Mouse (Mus musculus) Patski (cell line): ENCODE results near the gene Cox19. TPM values are rescaled to one million over a fixed set of nuclear protein-coding genes. Genes with fewer than 3 reads are reported as not detected.
A peak's percentile ranks its signal among the peaks of the same experiment; 100 is the strongest.

Experiments used
- ATAC-seq: fragments of 100-300 bp; one replicate; pipeline ENCODE4 v1.8.0; 2021
- CTCF ChIA-PET: fragments of 350-600 bp; sonication (Branson Sonifier 250); formaldehyde crosslinking; loops from one replicate; lab custom pipeline; 2022; ENCODE audit warnings: inconsistent platforms; lab: Charles Lee
- POLR2A ChIA-PET: fragments of 350-600 bp; sonication (Branson Sonifier 250); formaldehyde crosslinking; loops from one replicate; lab custom pipeline; 2022; ENCODE audit warnings: antibody characterized with exemption, inconsistent platforms; lab: Charles Lee
- DNase-seq: peaks from one replicate; pipeline ENCODE4 v3.0.0-alpha.2; 2011; ENCODE audit warnings: low read depth, low spot score
- H3K27me3 ChIP-seq: fragments of 371-371 bp; one replicate; pipeline ENCODE4 v1.5.1; 2021
- CTCF ChIP-seq: fragments of 100-300 bp; IDR thresholded peaks from one replicate; pipeline ENCODE4 v1.5.1; 2021
- in situ Hi-C: fragments of 300-500 bp; cut with MboI; formaldehyde crosslinking; loops from 3 replicates; pipeline ENCODE4 v1.11.1; 2018; ENCODE audit warnings: low pct_unique_long_range_greater_than_20kb, mixed read lengths
- polyA plus RNA-seq: library from polyadenylated mRNA; unstranded; gene quantifications from one replicate; pipeline ENCODE4 v1.2.3, GENCODE M21; 2021

Gene Cox19
- polyA plus RNA-seq, 1 experiment from 2014 or later = 66.1 TPM

DNA sequence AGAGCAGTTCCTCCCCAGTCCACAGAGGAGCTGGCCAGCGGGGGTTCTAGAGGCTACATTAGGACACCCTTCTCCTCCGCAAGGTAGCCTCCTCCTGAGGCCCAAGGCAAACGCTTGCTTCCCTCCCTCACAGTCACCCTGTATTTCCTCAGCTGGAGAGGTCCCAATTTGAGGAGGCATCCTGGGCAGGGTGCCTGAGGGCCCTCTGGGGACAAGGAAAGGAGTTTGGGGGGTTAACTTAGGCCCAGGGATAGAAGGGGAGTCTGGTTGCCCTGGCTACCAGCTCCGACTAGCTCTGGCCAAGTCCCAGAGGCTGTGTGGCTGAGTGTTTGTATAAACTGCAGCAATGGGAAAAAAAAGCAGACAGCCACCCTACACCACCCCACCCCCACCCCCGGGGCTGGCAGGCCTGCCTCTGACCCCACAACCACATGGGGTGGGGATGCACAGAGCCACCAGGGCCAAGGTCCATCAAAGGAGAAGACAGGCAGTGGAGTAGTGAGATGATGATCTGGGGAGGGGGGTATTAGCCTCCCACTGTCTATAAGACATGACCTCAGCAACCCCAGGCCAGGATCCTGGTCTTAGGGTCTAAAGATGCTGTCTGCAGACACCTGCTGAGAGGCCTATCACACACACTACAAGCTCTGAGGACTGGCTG lies 13.8 kb upstream of the Cox19 start:
- no peak for TF ChIP-seq CTCF
- in situ Hi-C loops = loop anchor here (5.0 to 25.0 kb wide), 4 partner anchors 37 to 297 kb away; no protein-coding TSS in a partner anchor
- POLR2A ChIA-PET = interaction anchor here (0.7 to 1.7 kb wide), 2 partner anchors 14 to 43 kb away, joined by 3 to 4 read pairs; no protein-coding TSS in a partner anchor
- peak; percentile 40 for ATAC-seq
- DNase-seq = no peak
- CTCF ChIA-PET = interaction anchor here (0.6 to 2.3 kb wide), 14 partner anchors 12 to 140 kb away, joined by 3 to 13 read pairs (median 3); partner anchors contain the start of genes Adap1 and Gpr146
- no peaks in the 10 kb centered on the region for H3K27me3 ChIP-seq

DNA sequence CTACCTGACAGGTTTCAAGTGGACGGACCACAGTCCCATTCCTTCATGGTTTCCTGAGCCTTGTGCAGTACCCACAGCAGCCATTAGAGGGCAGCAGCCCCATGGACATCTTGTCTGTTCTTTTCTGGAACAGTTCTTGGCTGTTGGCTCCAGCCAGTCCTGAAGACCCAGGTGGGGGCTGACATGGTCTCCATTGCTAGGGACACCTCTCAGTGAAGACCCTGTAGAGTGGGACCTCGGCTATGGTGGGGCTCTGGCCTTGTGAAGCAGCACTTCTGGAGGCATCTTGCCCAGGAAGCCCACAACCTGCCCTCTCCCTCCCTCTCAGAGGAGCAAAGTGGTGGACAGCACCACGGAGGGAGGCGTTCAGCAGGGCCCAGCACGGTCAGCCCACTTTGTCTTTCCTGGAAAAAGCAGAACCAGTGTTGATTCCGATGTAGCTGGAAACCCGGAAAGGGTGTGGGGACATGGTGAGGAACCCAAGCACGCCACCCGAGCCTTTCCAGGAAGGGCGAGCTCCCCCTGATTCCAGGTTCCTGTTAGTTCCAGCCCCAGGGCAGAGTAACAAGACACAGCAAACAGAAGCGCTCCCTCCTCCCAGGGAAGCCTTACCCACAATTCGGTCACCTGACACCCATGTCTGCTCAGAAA lies 13.2 kb upstream of the Cox19 start:
- TF ChIP-seq CTCF = no peak
- H3K27me3 ChIP-seq = no peaks in the 10 kb centered on the region
- ATAC-seq = peak; percentile 23
- ChIA-PET CTCF (interaction anchor here (0.6 to 2.3 kb wide), 18 partner anchors 13 to 148 kb away, joined by 3 to 13 read pairs (median 3); partner anchors contain the start of genes Adap1, Gpr146 and Zfand2a), POLR2A (interaction anchor here (0.7 to 1.7 kb wide), 2 partner anchors 15 to 44 kb away, joined by 3 to 4 read pairs; no protein-coding TSS in a partner anchor)
- DNase-seq = no peak
- in situ Hi-C loops = loop anchor here (5.0 to 25.0 kb wide), 4 partner anchors 38 to 298 kb away; no protein-coding TSS in a partner anchor

DNA sequence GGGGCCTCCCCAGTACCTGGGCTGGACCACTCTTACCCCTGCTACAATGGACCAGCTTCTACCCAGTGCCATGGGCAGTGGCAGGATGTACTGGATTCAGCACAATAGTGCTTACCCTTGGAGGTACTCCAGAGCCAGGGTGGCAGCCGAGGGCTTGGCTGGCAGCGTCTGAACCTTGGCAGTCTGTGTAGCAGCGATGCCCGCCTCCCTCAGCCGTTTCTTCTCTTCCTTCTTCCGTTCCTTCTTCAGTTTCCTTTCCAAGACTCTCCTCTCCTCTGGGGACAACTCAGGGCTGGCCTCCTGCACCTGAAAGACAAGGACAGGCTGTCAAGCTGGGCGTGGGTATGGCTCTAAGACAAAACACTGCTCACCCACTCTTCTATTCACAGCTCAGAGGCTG lies 12.6 kb upstream of the Cox19 start:
- H3K27me3 ChIP-seq = no peaks in the 10 kb centered on the region
- in situ Hi-C loops = loop anchor here (5.0 to 25.0 kb wide), 4 partner anchors 38 to 298 kb away; no protein-coding TSS in a partner anchor
- ChIA-PET POLR2A (no interaction called here), CTCF (interaction anchor here (0.8 to 2.3 kb wide), 10 partner anchors 13 to 148 kb away, joined by 3 to 13 read pairs (median 4); partner anchors contain the start of genes Adap1, Gpr146 and Zfand2a)
- ATAC-seq (no peak), DNase-seq (no peak)
- no peak for TF ChIP-seq CTCF

DNA sequence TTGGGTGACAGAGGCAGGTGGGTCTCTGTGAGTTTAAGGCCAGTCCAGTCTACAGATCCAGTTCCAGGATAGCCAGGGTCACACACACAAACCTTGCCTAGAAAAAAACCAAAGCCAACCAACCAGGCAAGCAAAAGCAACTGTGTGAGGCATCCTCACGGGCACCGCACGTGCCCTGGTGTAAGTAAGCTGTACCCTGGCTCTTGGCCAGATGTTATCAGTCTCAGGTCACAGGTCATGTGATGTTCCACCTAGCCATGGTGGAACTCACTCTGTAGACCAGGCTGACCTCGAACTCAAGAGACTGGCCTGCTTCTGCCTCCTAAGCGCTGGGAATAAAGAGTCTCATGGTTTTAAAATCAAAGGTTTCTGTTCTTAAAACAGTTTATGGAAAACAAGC lies 8.0 kb upstream of the Cox19 start:
- DNase-seq (no peak), ATAC-seq (no peak)
- TF ChIP-seq CTCF = no peak
- no peaks in the 10 kb centered on the region for H3K27me3 ChIP-seq
- CTCF ChIA-PET = interaction anchor here (1.0 to 3.3 kb wide), 9 partner anchors 12 to 146 kb away, joined by 3 to 14 read pairs (median 5); no protein-coding TSS in a partner anchor
- in situ Hi-C loops = loop anchor here (25.0 kb wide), 1 partner anchor 303 kb away; no protein-coding TSS in a partner anchor
- POLR2A ChIA-PET = interaction anchor here (0.5 to 0.8 kb wide), 2 partner anchors 10 to 100 kb away, joined by 3 to 7 read pairs; no protein-coding TSS in a partner anchor

DNA sequence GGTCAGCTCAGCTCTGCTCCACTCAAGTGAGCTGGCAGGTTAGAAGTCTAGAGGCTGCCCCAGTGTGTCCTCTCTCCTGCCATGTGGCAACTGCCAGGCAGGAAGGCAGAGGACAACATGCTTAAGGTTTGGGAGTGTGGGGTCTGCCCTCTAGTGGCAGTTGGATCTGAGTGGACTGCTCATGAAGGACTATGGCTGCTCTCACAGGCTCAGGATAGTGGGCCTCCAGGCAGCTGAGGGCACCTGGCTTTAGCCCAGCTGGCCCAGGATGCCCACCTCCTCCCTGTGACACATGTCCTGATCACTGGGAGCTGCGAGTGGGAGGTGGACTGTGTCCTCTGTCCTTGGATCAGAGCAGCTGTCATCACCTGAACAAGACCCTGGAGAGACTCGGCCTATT lies 7.4 kb upstream of the Cox19 start:
- H3K27me3 ChIP-seq = no peaks in the 10 kb centered on the region
- TF ChIP-seq CTCF = no peak
- ATAC-seq (peak; percentile 37), DNase-seq (no peak)
- ChIA-PET POLR2A (no interaction called here), CTCF (interaction anchor here (0.6 to 3.3 kb wide), 8 partner anchors 11 to 55 kb away, joined by 3 to 14 read pairs (median 4); no protein-coding TSS in a partner anchor)
- in situ Hi-C loops = loop anchor here (25.0 kb wide), 1 partner anchor 304 kb away; no protein-coding TSS in a partner anchor

DNA sequence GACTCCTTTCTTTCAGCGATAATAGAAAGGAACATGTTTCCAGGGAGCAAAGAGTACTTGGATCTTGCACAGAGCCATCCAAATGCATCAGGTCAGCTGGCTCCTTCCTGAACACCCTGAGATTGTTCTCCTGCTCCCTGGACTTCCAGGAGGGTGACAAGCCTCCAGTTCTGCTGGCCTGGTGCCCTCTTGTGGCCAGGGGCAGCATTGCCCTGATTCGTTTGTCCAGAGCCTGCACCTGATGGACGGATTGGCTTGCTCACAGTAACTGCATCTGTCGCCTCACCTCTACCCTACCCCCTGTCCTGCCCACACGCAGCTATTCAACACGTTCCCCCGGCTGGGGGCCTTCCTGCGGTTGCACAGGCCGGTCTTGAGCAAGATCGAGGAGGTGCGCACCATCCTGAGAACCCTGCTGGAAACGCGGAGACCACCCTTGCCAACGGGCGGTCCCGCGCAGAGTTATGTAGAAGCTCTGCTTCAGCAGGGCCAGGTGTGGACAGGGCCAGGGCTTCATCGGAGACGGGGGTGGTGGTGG lies 4.1 kb upstream of the Cox19 start:
- no peak for TF ChIP-seq CTCF
- ChIA-PET POLR2A (interaction anchor here (1.7 kb wide), 1 partner anchor 23 kb away, joined by 6 read pairs; no protein-coding TSS in a partner anchor), CTCF (interaction anchor here (0.8 to 5.0 kb wide), 8 partner anchors 11 to 77 kb away, joined by 3 to 35 read pairs (median 12); no protein-coding TSS in a partner anchor)
- no peaks in the 10 kb centered on the region for H3K27me3 ChIP-seq
- DNase-seq (no peak), ATAC-seq (no peak)
- in situ Hi-C loops = loop anchor here (25.0 kb wide), 1 partner anchor 307 kb away; no protein-coding TSS in a partner anchor

DNA sequence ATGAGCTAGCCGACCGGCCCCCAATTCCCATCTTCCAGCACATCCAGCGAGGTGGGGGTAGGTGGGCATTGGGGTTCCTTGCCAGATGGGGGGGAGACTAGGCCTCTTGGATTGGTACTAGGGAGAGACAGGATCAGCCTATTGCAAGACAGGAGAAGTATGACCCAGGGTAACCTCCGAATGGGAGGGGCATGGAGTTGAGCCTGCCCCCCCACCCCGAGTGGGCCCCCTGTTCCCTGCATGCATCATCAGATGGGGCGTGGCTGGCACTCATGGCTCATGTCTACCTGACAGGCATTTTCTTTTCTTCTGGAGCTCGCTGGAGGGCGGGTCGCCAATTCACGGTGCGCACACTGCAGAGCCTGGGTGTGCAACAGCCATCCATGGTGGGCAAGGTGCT lies 2.7 kb upstream of the Cox19 start:
- H3K27me3 ChIP-seq = no peaks in the 10 kb centered on the region
- TF ChIP-seq CTCF = no peak
- POLR2A ChIA-PET = interaction anchor here (1.4 kb wide), 1 partner anchor 10 kb away, joined by 5 read pairs; no protein-coding TSS in a partner anchor
- DNase-seq (no peak), ATAC-seq (no peak)
- in situ Hi-C loops = loop anchor here (25.0 kb wide), 1 partner anchor 308 kb away; no protein-coding TSS in a partner anchor
- CTCF ChIA-PET = interaction anchor here (1.1 to 5.0 kb wide), 10 partner anchors 10 to 75 kb away, joined by 3 to 37 read pairs (median 5); partner anchors contain the start of gene Gpr146

DNA sequence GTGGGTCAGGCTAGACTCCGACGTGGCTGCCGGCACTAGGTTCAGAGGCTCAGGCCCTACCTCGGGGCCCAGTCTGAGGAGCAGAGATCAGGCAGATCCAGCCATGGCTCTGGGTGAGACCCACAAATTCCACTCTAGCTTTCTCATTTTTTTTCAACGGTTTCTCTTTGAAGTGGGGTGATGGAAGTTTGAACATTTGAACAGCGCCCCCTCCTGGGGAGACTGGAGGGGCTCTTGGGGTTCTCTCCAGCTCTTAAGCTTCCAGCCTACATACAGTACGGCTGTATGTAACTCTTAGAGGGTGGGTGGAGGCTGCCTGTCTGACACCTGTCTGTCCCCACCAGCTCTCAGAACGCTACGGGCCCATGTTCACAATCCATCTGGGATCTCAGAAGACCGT lies 2.3 kb upstream of the Cox19 start:
- POLR2A ChIA-PET = interaction anchor here (1.4 kb wide), 1 partner anchor 10 kb away, joined by 5 read pairs; no protein-coding TSS in a partner anchor
- ATAC-seq (no peak), DNase-seq (no peak)
- no peaks in the 10 kb centered on the region for H3K27me3 ChIP-seq
- no peak for TF ChIP-seq CTCF
- CTCF ChIA-PET = interaction anchor here (1.1 to 5.0 kb wide), 10 partner anchors 9 to 75 kb away, joined by 3 to 37 read pairs (median 5); partner anchors contain the start of gene Gpr146
- in situ Hi-C loops = loop anchor here (25.0 kb wide), 1 partner anchor 309 kb away; no protein-coding TSS in a partner anchor

DNA sequence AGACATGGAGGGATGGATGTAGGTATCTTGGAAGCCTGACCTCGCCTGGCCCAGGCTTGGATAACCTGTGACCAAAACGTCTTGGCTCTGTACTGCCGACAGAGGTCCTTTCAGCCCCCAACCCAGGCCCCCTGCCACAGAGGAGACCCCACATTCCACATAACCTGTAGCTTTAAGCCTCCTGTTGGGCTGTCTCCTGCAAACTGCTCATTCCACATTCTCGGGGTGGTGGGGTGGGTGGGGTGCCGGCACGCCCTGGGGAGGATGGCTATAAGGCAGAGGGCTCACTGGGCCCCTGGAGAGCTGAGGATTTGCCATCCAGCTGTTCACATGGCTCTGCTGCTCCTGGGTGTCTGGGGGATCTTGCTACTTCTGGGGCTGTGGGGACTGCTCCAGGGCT lies 1.1 kb upstream of the Cox19 start, which contains the start of gene Cyp2w1:
Cyp2w1 (plus strand) TSS at position 301 of the 400 bp plus-strand sequence.
- ATAC-seq = no peak
- TF ChIP-seq CTCF = no peak
- POLR2A ChIA-PET = interaction anchor here (1.0 kb wide), 1 partner anchor 9 kb away, joined by 7 read pairs; no protein-coding TSS in a partner anchor
- H3K27me3 ChIP-seq = no peaks in the 10 kb centered on the region
- in situ Hi-C loops = loop anchor here (25.0 kb wide), 1 partner anchor 310 kb away; no protein-coding TSS in a partner anchor
- no peak for DNase-seq
- CTCF ChIA-PET = interaction anchor here (1.3 to 5.0 kb wide), 7 partner anchors 8 to 70 kb away, joined by 3 to 37 read pairs (median 17); partner anchors contain the start of gene Gpr146
